Mouse (Mus musculus) liver, embryonic 13.5 days (tissue): Measurements from ENCODE around the gene Slc12a4. TPM values are rescaled to one million over a fixed set of nuclear protein-coding genes. Genes with fewer than 3 reads are reported as not detected.
"Not testable (repeated sequence)": the region's sequence is repeated elsewhere in the genome, so short reads cannot be mapped to it uniquely, and the experiment has no call there.

ENCODE experiments used
- ATAC-seq: fragments of 200-750 bp; cut with Nextera tagmentation; 2 replicates; pipeline ENCODE4 v1.8.0; 2017; ENCODE audit warnings: low read depth, mild to moderate bottlenecking, moderate number of reproducible peaks, moderate library complexity
- DNase-seq: peaks from one replicate; pipeline ENCODE4 v3.0.0; 2022
- H3K27ac ChIP-seq: fragments of 300-500 bp; sonication (generic); 2 replicates; pipeline ENCODE4 v1.5.1; 2015; ENCODE audit warnings: moderate library complexity, mild to moderate bottlenecking, inconsistent platforms
- H3K27me3 ChIP-seq: fragments of 300-500 bp; sonication (generic); 2 replicates; pipeline ENCODE4 v1.6.1; 2015; ENCODE audit warnings: mild to moderate bottlenecking, inconsistent platforms
- H3K36me3 ChIP-seq: fragments of 300-500 bp; sonication (generic); 2 replicates; pipeline ENCODE4 v1.6.1; 2015; ENCODE audit warnings: mild to moderate bottlenecking, inconsistent platforms
- H3K4me1 ChIP-seq: fragments of 300-500 bp; sonication (generic); replicated peaks from 2 replicates; pipeline ENCODE4 v1.6.1; 2015; ENCODE audit warnings: inconsistent platforms
- H3K4me2 ChIP-seq: fragments of 300-500 bp; sonication (generic); 2 replicates; pipeline ENCODE4 v1.6.1; 2015; ENCODE audit warnings: inconsistent platforms, mild to moderate bottlenecking, moderate library complexity
- H3K4me3 ChIP-seq: fragments of 300-500 bp; sonication (generic); replicated peaks from 2 replicates; pipeline ENCODE4 v1.5.1; 2015; ENCODE audit warnings: mild to moderate bottlenecking, inconsistent platforms
- H3K9ac ChIP-seq: fragments of 300-500 bp; sonication (generic); 2 replicates; pipeline ENCODE4 v1.6.1; 2015; ENCODE audit warnings: mild to moderate bottlenecking, inconsistent platforms
- H3K9me3 ChIP-seq: fragments of 300-500 bp; sonication (generic); replicated peaks from 2 replicates; pipeline ENCODE4 v1.6.1; 2016; ENCODE audit warnings: inconsistent platforms
- WGBS: fragments of 180-500 bp; shearing (Covaris S2); methylation state at CpG from one replicate; pipeline ENCODE4 v1.1.7; 2015; ENCODE audit not compliant: insufficient replicate concordance; 5-methylcytosine and 5-hydroxymethylcytosine counted together
- polyA plus RNA-seq: library from polyadenylated mRNA; unstranded; fragments of >200 nt; fragmentation: Nextera tagmentation; extraction: Ambion mirVana; gene quantifications from 2 replicates; pipeline ENCODE4 v1.2.1, GENCODE M21; 2015

Slc12a4 gene
- polyA plus RNA-seq, 1 experiment from 2014 or later = 12.6 TPM

DNA sequence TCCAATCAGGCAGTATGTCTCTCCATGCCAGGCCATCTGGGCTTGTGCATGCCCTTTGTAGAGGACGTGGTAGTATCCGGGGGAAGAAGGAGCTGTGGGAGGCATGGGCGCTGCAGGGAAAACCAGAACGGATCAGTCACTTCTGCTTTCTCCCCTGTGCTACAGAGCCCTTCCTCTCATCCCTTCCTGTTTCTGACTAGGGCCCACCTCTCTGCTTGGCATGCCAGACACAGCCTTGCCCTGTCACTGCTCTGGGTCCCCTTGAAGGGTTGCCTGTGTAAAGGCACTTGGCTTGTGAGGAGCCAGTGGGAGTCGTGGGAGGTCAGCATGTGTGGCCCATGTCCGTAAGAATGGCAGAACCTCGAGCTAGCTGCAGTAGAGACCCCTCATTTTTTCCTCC, 30.5 kb upstream of the Slc12a4 start:
- Histone ChIP-seq H3K9ac (no peak overlapping the region), H3K4me3 (no peak overlapping the region), H3K27me3 (0 out of 2 replicates have a peak, but pooled peaks cover 7% of the 10 kb centered on the region), H3K9me3 (no peaks in the 10 kb centered on the region), H3K4me2 (no peak overlapping the region), H3K27ac (no peak overlapping the region), H3K4me1 (peaks cover 29% of the 10 kb centered on the region), H3K36me3 (no peaks in the 10 kb centered on the region)
- ATAC-seq = no peak
- 32% methylated on average over 7 of the region's 7 CpGs for WGBS
- no peak for DNase-seq

DNA sequence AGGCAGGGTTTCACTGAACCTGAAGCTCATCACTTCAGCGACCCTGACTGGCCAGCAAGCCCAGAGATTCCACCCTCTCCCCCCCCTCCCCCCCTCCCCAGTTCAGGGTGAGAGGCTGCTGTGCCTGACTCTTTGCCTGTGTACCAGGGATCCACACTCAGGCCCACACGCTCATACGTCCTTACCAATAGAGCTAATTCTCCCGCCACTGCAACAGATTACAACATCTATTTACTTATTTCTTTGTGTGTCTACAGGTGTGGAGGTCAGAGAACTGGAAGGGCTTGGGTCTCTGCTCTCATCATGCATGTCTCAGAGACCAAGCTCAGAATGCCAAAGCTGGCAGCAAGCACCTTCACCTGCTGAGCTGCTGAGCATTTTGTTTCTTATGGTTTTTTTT, 27.3 kb upstream of the Slc12a4 start:
- Histone ChIP-seq H3K9me3 (no peaks in the 10 kb centered on the region), H3K4me1 (peaks cover 30% of the 10 kb centered on the region), H3K27ac (no peak overlapping the region), H3K27me3 (peaks cover 16% of the 10 kb centered on the region; the same call in 1 of the 2 replicates), H3K4me2 (no peak overlapping the region), H3K9ac (no peak overlapping the region), H3K36me3 (no peaks in the 10 kb centered on the region), H3K4me3 (no peak overlapping the region)
- ATAC-seq = 0 out of 2 replicates have a peak, but pooled peaks have one; percentile 39
- WGBS = 51% methylated on average over 4 of the region's 4 CpGs
- DNase-seq = no peak

DNA sequence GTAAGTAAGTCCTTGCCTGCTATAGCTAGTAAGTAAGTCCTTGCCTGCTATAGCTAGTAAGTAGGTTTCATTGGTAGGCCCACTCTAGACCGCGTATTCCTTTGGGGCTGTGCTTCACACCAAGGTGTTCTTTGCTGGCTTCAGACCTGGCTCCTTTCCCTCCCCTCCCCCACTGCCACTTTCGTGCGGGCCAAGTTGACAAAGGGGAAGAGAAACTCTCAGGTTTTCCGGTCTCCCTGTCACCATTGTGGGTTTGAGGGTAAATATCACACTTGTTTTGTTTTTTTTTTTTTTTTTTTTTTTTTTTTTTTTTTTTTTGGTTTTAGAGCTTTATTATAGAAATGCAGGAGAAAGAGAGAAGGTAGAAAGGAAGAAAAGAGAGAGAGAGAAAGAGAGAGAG, 26.6 kb upstream of the Slc12a4 start:
- WGBS = 42% methylated on average over 5 of the region's 5 CpGs

DNA sequence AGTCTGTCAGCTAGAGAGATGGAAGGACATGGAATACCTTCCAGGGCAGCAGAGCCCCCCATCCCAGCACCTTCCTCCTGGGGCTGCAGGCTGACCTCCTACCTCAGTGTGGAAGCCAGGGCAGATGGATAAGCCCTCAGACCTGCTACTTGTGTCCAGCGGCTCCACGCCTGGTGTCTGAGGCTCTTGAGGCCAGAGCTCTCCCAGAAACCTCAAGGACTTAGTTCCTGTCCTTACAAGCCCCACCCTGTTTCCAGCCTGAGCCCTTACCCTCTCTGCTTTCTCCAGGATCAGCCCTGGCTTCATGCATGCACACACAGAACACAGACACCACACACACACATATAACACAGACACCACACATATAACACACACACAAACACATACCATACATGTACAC, 25.6 kb upstream of the Slc12a4 start:
- Histone ChIP-seq H3K27me3 (peaks cover 19% of the 10 kb centered on the region; the same call in 1 of the 2 replicates), H3K4me1 (peaks cover 17% of the 10 kb centered on the region), H3K9ac (no peak overlapping the region), H3K27ac (no peak overlapping the region), H3K4me3 (no peak overlapping the region), H3K36me3 (no peaks in the 10 kb centered on the region), H3K9me3 (no peaks in the 10 kb centered on the region), H3K4me2 (no peak overlapping the region)
- ATAC-seq = 0 out of 2 replicates have a peak, but pooled peaks have one; percentile 9
- 35% methylated on average over 2 of the region's 2 CpGs for WGBS
- DNase-seq = no peak

More for the DNA sequence above, 26.6 kb upstream of the Slc12a4 start:
- no peak overlapping the region for H3K27ac ChIP-seq
- DNase-seq (no peak), ATAC-seq (no peak)
- H3K4me3 ChIP-seq = no peak overlapping the region
- H3K9me3 ChIP-seq = no peaks in the 10 kb centered on the region
- no peak overlapping the region for H3K9ac ChIP-seq
- peaks cover 26% of the 10 kb centered on the region for H3K4me1 ChIP-seq
- no peaks in the 10 kb centered on the region for H3K36me3 ChIP-seq
- no peak overlapping the region for H3K4me2 ChIP-seq
- H3K27me3 ChIP-seq = peaks cover 19% of the 10 kb centered on the region; the same call in 1 of the 2 replicates

DNA sequence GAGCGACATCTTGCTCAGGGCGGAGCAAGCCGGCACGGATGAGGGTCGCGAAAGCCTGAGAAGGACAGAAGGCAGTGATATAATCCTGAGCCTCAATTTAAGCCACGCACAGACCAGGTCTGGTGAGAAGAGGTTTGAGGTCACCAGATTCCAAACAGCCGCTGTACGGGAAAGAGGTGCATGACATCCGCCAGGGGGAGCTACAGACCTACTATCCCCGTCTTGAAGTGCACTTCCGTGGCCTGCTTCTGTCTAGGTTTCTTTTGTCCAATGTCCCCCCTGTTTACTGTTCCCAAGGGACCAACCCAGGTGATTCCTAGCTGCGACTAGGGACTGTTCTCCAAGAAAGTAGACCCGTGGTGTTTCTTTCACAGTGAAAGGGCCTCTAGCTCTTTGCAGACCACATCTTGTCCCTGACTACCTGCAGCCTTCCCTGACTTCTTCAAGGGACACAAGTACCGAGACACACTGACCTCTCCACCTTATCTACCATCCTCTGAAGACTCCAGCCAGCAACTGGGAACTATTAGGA, 25.0 kb upstream of the Slc12a4 start, which contains the start of gene Dus2:
Gene Dus2 (plus strand): TSS at position 482 of the 532 bp plus-strand sequence.
- 7% methylated on average over 15 of the region's 15 CpGs for WGBS
- no peak within 1 kb of the TSS for H3K4me3 ChIP-seq
- peaks cover 17% of the 10 kb centered on the region; the same call in 1 of the 2 replicates for H3K27me3 ChIP-seq
- peak; percentile 67 for DNase-seq
- H3K9ac ChIP-seq = no peak within 1 kb of the TSS
- ATAC-seq = peak; percentile 57; the same call in 1 of the 2 replicates
- H3K36me3 ChIP-seq = no peaks in the 10 kb centered on the region
- H3K27ac ChIP-seq = no peak within 1 kb of the TSS
- H3K4me1 ChIP-seq = peaks cover 13% of the 10 kb centered on the region
- H3K9me3 ChIP-seq = no peaks in the 10 kb centered on the region
- H3K4me2 ChIP-seq = no peak within 1 kb of the TSS

DNA sequence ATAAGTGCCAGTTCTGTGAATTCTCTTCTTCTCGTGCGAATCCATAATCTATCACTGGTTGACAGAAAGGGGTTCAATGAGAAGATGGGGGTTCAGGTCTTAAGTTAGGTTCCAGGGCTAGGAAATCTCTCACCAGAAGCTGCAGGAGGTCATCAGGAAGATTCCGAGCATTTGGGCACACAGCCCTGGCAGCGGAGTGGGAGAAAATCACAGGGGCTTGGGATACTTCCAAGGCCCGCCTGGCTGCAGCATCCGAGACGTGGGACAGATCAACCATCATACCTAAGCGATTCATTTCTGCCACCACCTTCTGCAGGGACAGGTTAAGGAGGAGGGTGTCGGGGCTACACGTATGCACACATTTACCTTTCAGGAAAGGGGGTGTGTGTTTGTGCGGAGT, 22.6 kb upstream of the Slc12a4 start:
- DNase-seq = no peak
- Histone ChIP-seq H3K27ac (no peak overlapping the region), H3K36me3 (no peaks in the 10 kb centered on the region), H3K4me3 (no peak overlapping the region), H3K27me3 (peaks cover 16% of the 10 kb centered on the region; the same call in 1 of the 2 replicates), H3K9me3 (no peaks in the 10 kb centered on the region), H3K4me1 (peaks cover 13% of the 10 kb centered on the region), H3K4me2 (no peak overlapping the region), H3K9ac (no peak overlapping the region)
- WGBS = 74% methylated on average over 11 of the region's 11 CpGs
- no peak for ATAC-seq

DNA sequence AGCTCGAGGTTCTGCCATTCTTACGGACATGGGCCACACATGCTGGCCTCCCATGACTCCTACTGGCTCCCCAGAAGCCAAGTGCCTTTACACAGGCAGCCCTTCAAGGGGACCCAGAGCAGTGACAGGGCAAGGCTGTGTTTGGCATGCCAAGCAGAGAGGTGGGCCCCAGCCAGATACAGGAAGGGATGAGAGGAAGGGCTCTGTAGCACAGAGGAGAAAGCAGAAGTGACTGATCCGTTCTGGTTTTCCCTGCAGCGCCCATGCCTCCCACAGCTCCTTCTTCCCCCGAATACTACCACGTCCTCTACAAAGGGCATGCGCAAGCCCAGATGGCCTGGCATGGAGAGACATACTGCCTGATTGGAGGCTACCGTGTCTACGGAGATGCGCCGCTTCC, 17.5 kb upstream of the Slc12a4 start:
- not testable (repeated sequence) for H3K9me3 ChIP-seq, H3K9ac ChIP-seq, H3K4me2 ChIP-seq, H3K36me3 ChIP-seq, H3K4me3 ChIP-seq, H3K27me3 ChIP-seq, H3K4me1 ChIP-seq, H3K27ac ChIP-seq, ATAC-seq, DNase-seq
- 47% methylated on average over 11 of the region's 11 CpGs for whole genome bisulfite sequencing

DNA sequence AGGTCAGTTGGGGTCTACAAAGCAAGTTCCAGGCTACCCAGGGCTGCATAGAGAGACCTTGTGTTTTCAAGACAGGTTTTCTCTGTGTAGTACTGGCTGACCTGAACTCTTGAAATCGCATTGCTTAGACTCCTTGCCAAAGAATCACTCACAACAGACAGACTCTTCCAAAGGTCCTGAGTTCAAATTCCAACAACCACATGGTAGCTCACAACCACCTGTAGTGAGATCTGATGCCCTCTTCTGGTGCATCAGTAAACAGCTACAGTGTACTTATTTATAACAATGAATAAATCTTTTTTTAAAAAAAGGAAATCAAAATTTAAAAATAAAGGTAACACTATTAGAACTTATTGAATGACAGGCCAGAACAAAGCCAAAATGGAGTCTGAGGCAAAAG, 15.2 kb upstream of the Slc12a4 start:
- Histone ChIP-seq H3K36me3 (no peaks in the 10 kb centered on the region), H3K4me1 (peaks cover 16% of the 10 kb centered on the region), H3K9ac (no peak overlapping the region), H3K4me2 (no peak overlapping the region), H3K27ac (no peak overlapping the region), H3K9me3 (no peaks in the 10 kb centered on the region), H3K27me3 (peaks cover 4% of the 10 kb centered on the region; the same call in 1 of the 2 replicates), H3K4me3 (no peak overlapping the region)
- ATAC-seq (no peak), DNase-seq (no peak)
- WGBS = 78% methylated on average over 1 of the region's 1 CpGs

DNA sequence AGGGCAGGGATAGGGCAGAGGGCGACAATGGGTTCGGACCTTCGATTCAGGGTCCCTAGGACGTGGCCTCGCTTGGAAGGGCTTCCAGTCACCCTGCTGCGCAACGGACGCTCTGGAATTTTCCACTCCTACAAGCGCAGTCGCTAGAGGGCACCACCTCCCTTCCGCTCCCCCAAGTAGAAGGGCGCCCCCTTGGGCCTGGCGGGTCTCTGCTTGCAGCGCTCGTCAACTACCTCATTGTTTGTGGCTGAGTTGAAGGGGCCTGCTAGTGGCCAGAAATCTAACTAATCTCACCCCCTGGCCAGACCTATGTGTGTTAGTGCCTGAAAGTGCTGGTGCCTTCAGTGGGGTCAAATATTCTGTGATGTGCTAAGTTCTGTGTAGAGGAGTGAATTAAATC, 13.4 kb upstream of the Slc12a4 start, which contains the start of gene Dpep3:
Gene Dpep3 (minus strand): TSS at position 105 of the 400 bp plus-strand sequence.
- no peak within 1 kb of the TSS for H3K4me3 ChIP-seq
- H3K4me1 ChIP-seq = peaks cover 22% of the 10 kb centered on the region
- no peak for ATAC-seq
- H3K9ac ChIP-seq = no peak within 1 kb of the TSS
- H3K9me3 ChIP-seq = no peaks in the 10 kb centered on the region
- no peaks in the 10 kb centered on the region for H3K36me3 ChIP-seq
- H3K4me2 ChIP-seq = no peak within 1 kb of the TSS
- DNase-seq = no peak
- H3K27ac ChIP-seq = no peak within 1 kb of the TSS
- 89% methylated on average over 15 of the region's 15 CpGs for WGBS
- H3K27me3 ChIP-seq = no peaks in the 10 kb centered on the region

DNA sequence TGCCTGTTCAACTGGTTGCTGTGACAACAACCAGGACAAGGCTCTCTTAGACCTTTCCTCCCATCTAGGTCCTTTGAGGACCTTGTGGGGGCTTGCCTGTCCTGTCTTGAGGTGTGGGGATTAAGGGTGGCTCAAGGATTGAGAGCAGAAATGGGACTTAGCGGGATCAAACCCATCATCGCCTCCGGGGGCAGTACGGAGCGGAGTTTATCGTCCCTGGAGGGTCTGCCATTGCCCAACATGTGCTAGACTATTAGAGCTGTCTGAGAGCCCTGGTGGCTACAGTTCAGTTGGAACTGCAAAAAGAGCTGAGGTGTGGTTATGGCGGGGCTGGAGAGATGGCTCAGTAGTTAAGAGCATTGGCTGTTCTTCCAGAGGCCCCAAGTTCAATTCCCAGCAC, 9.5 kb upstream of the Slc12a4 start:
- 70% methylated on average over 7 of the region's 7 CpGs for WGBS
- no peaks in the 10 kb centered on the region for H3K36me3 ChIP-seq
- H3K9ac ChIP-seq = no peak overlapping the region
- H3K4me2 ChIP-seq = no peak overlapping the region
- no peak overlapping the region for H3K4me3 ChIP-seq
- peaks cover 22% of the 10 kb centered on the region for H3K4me1 ChIP-seq
- H3K27me3 ChIP-seq = no peaks in the 10 kb centered on the region
- ATAC-seq = no peak
- no peaks in the 10 kb centered on the region for H3K9me3 ChIP-seq
- no peak for DNase-seq
- H3K27ac ChIP-seq = no peak overlapping the region

DNA sequence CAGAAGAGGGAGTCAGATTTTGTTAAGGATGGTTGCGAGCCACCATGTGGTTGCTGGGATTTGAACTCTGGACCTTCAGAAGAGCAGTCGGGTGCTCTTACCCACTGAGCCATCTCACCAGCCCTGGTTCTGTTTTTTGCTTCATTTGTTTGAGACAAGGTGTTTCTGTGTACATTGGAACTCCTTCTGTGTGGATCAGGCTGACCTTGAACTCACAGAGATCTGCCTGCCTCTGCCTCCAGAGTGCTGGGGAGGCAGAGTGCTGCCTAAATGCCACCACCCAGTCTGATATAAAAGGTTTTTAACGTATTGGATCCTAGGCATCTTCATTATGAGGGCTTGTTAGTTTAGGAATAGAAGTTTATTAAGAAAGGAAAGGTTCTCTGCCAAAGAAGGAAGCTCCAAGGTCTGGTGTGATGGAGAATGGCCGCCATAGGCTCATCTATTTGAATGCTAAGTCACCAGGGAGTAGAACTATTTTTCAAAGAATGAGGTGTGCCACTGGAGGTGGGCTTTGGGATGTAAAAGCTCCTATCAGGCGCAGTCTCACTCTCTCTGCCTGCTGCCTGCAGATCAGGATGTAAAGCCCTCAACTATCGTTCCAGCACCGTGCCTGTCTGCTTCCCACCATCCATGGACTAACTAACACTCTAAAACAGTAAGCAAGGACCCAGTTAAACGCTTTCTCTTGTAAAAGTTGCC, 5.3 kb upstream of the Slc12a4 start:
- no peak for ATAC-seq
- H3K4me1 ChIP-seq = peaks cover 40% of the 10 kb centered on the region
- 71% methylated on average over 8 of the region's 8 CpGs for WGBS

More for the DNA sequence above, 5.3 kb upstream of the Slc12a4 start:
- no peak for DNase-seq
- H3K9ac ChIP-seq = no peak overlapping the region
- H3K4me2 ChIP-seq = no peak overlapping the region
- no peaks in the 10 kb centered on the region for H3K36me3 ChIP-seq
- no peaks in the 10 kb centered on the region for H3K9me3 ChIP-seq
- H3K27ac ChIP-seq = no peak overlapping the region
- no peaks in the 10 kb centered on the region for H3K27me3 ChIP-seq
- H3K4me3 ChIP-seq = no peak overlapping the region
